Mouse (Mus musculus) MEL-GATA-1-ER (cell line): ENCODE results near the gene Cyp2t4.

Experiments
- DNase-seq: peaks from one replicate; pipeline ENCODE4 v3.0.0-alpha.2; 2012; ENCODE audit warnings: low read depth; ENCODE audit errors: extremely low read depth

The Cyp2t4 gene

DNA sequence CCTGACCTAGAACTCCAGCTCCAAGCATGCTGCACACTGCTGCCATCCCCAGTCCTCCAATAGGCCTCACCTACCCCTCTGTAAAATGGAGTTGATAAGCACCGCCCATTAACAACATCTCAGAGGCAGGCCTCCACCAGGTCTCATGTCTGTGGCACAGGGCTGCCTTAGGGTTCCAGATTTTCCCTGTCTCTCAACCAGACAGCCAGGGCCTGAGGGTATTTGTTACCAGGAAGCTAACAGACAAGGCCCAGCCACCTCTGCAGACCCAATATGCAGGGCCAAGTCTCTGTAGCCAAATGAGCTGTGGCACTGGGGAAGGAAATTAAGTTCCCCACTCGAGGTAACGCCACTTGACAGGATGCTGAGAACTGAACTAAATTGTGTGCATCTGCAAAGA lies 7.4 kb downstream of the Cyp2t4 start:
- DNase-seq, result no peak

GRCm38 (mm10) chr7:27161744-27162143 lies 8.2 kb downstream of the Cyp2t4 start:
- DNase-seq, result no peak

- no peak for DNase-seq
Measured at GRCm38 (mm10) chr7:27162780-27163449, 9.4 kb downstream of the Cyp2t4 start.

GRCm38 (mm10) chr7:27163450-27163805 lies 9.9 kb downstream of the Cyp2t4 start:
- no peak for DNase-seq

GRCm38 (mm10) chr7:27164112-27164947 lies 10.8 kb downstream of the Cyp2t4 start:
- DNase-seq, result no peak

GRCm38 (mm10) chr7:27165007-27165655 lies 11.6 kb downstream of the Cyp2t4 start:
- DNase-seq, result no peak

- no peak for DNase-seq
Measured at GRCm38 (mm10) chr7:27165696-27166095, 12.2 kb downstream of the Cyp2t4 start.

DNA sequence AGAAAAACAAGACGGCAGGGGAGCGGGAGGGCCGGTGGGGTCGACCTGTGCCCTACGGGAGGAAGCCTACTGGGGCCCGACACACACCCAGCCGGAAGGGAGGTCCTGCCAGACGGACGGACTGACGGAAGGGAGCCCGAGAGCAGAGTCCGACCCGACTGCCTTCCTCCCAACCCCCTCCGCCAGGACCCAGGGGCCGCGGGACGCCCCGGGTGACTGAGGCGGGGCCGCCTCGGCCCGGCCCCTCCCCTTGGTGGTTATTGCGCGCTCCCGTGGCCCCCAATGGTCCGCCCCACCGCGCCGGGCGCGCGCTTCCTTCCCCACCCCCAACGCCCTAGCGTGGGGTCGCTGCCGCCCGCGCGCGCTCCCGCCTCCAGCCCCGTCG lies 12.7 kb downstream of the Cyp2t4 start:
- peak; percentile 39 for DNase-seq

DNA sequence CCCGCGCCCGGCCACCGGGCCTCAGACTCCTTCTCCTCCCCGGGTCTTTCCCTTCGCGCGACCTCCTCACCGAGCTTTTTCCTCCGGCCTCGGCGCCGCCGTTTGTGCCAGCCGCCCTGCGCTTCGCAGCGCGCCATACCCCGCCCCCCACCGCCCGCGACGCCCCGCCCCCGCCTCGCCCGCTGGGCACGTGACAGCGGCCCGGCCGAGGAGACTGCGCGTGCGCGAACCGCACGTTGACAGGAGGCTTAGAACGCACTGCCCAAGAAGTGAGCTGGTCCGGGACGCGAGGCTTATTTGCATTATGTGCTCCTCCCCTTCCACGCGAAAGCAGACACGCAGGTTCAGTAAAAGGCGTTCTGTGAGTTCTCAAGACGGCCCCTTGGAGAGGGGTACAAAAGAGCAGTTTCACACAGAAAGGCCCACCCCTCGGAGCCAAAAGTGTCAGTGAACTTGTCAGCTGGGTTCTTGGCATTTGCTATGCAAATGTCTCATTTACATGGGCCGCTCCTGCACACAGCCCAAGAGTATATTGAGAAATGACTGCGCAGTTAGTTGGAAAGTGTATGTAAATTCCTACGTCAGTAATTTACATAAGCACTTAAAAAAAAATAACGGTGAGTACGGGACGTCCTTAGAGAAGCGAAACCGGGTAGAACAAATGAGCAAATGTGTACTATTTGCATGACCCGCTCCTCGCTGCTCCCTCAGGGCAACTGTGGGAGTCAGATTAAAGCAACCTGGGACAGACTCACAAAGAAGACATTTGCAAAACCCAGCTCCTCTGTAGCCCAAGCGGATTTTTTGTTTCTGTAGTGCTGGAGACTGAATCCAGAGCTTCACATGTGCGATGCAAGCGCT lies 13.3 kb downstream of the Cyp2t4 start, which contains the start of gene Egln2:
Gene Egln2, minus strand, starts transcription at position 189 of the 861 bp plus-strand sequence.
- peak; percentile 95 for DNase-seq

DNA sequence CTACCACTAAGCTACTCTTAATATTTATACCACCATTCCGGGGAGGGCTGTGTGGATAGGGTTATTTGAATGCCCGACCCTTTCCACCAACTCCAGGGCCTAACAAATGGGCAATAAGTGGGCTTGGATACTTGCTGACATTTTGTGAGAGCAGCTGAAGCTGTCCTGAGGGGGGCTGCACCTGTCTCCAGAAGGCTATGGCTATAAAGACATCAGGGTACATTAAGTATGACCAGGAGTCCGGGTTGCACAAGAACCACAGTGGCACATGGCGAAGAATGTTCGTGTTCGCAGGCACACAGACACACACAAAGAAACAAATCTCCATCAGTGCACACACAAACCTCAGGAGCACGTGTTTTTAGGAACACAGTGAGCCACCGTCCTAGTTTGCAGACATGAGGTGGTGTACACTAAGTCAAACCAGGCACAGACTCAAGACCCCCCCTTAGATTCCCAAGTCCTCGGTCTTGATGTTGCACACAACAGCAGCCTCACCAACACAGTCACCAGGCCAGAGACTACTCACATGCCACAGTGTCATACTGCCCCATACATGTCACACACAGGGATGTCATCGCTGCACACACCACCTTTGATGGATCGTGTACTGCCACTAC lies 14.1 kb downstream of the Cyp2t4 start:
- DNase-seq, result no peak

DNA sequence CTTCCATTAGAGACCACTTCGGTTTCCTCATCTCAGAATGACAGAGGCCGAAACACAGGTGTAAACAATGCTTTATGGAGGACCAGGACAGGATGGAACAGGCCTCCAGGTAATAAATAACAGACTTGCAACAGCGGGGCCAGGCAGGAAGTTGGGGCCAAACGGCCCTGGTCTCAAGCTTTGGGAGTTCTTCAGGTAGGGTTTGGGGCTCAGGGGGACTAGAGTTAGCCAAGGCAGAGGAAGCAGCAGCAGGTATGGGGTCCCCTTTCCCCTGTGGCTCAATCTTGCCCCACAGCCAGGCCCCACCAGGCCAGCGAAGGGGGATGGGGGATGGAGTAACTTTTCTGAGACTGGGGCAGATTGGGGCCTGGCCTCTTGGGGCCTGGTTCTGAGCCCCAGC lies 14.9 kb downstream of the Cyp2t4 start:
- DNase-seq, result no peak

GRCm38 (mm10) chr7:27170981-27171380 lies 17.5 kb downstream of the Cyp2t4 start:
- no peak for DNase-seq

- no peak for DNase-seq
Measured at GRCm38 (mm10) chr7:27174496-27174895, 21.0 kb downstream of the Cyp2t4 start.

GRCm38 (mm10) chr7:27174896-27175295 lies 21.4 kb downstream of the Cyp2t4 start:
- no peak for DNase-seq

GRCm38 (mm10) chr7:27177942-27178323 lies 24.4 kb downstream of the Cyp2t4 start:
- no peak for DNase-seq

DNA sequence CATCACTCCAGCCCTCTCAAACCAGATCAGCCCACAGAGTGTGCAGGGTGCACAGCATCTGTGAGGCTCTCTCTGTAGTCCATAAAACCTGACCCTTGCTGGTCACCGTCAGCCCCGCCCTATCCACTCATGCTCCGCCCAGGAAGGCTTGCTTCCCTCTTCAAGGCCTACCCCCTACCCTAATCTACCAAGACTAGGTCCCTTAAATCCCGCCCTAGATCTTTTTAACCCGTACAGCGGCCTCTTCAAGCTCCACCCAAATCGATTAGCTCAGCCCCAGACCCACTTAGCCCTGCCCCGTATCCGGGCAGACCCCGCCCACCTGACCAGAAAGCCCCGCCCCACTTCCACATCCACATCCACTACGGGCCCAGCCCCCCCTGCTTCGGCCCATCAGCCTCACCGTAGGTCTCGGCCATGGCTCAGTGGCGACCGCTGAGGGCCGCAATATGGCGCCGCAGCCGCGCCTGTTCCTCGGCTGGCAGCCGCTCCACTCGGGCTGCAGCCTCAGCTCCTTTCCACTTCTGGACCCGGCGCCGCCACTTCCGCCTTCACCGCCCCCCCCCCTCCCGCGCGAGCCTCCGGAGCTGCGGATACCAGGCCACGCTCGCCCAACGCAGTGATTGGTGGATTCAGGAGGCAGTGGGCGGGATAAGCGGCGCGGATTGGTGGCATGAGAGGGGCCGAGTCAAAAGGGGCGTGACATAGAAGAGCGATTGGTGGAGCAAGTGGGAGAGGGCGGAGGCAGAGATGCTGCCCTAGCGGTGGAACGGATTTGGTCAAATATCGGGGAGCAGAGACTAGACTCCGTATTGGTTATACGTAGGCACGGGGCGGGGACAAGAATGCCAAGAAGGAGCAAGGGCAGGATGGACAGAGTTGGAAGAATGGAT lies 25.1 kb downstream of the Cyp2t4 start, which contains the start of gene Rab4b:
Gene Rab4b, minus strand, starts transcription at position 573 of the 893 bp plus-strand sequence.
- peak; percentile 97 for DNase-seq

GRCm38 (mm10) chr7:27179217-27179918 lies 25.9 kb downstream of the Cyp2t4 start:
- peak; percentile 39 for DNase-seq

DNA sequence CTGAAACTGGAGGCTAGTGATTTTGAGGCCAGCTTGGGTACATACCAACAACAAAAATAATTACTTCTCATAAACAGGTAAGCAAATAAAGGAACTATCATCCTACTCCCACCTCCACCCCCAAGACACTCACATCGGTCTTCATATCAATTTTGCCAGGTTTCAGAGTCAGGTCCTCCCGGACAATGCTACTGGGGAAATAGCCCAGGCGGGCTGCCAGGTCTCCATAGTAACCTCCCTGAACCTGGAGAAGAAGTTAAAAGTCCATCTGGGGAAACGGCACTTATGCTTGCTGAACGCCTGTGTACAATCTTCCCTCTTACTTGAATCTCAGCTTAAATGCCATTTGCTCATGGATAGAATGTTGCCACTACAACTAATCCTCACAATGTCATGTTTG lies 26.5 kb downstream of the Cyp2t4 start:
- DNase-seq, result no peak
